Mouse (Mus musculus): ENCODE data around the gene Wasl.

Gene Wasl

GRCm38 (mm10) chr6:24599179-24599578 is 65.6 kb downstream of the Wasl start:
- Histone ChIP-seq H3K9me3 (ENCODE audit: low read length) (no peaks in the 10 kb centered on the region), H3K4me3 (replicated peaks; ENCODE audit: low read length) (no peak overlapping the region), H3K36me3 (ENCODE audit: insufficient read depth, low read length) (no peaks in the 10 kb centered on the region), H3K4me1 (replicated peaks; ENCODE audit: low read depth, low read length) (no peaks in the 10 kb centered on the region), H3K27me3 (ENCODE audit: insufficient read depth, low read length) (no peaks in the 10 kb centered on the region)
- TF ChIP-seq NANOG (IDR thresholded peaks at IDR 0.05; ENCODE audit: borderline replicate concordance, low read length), result no peak
- no peak for TF ChIP-seq POU5F1 (IDR thresholded peaks at IDR 0.05; ENCODE audit: borderline replicate concordance, low read length)
- TF ChIP-seq CTCF (conservative IDR thresholded peaks at IDR 0.05; ENCODE audit: low read length), result no peak

DNA sequence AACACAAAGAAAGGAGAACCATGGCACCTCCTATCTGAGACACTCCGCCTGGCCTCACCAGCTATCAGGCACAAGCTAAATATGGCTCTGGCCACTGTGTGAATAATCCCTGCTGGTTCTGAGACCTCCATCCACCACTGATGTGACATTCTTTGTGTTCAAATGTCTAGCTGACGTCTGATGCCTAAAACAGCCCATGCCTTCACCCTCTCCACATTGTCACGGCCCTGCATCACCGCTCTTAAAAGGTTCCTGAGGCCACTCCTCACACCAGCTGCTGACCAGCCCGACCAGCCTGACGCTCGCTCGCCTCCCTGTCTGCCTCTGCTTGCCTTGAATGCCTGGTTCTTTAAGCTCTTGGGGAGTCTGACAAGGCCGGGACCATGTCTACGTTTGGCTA is 67.3 kb downstream of the Wasl start, which contains the start of gene Lmod2:
Lmod2 (plus strand) TSS at position 263 of the 400 bp plus-strand sequence.
- Histone ChIP-seq H3K36me3 (ENCODE audit: insufficient read depth, low read length) (no peaks in the 10 kb centered on the region), H3K4me3 (replicated peaks; ENCODE audit: low read length) (no peak within 1 kb of the TSS), H3K9me3 (ENCODE audit: low read length) (no peaks in the 10 kb centered on the region), H3K27me3 (ENCODE audit: insufficient read depth, low read length) (no peaks in the 10 kb centered on the region), H3K4me1 (replicated peaks; ENCODE audit: low read depth, low read length) (no peaks in the 10 kb centered on the region)
- TF ChIP-seq NANOG (IDR thresholded peaks at IDR 0.05; ENCODE audit: borderline replicate concordance, low read length), result no peak
- no peak for TF ChIP-seq CTCF (conservative IDR thresholded peaks at IDR 0.05; ENCODE audit: low read length)
- TF ChIP-seq POU5F1 (IDR thresholded peaks at IDR 0.05; ENCODE audit: borderline replicate concordance, low read length), result no peak

- H3K4me1 ChIP-seq (replicated peaks; ENCODE audit: low read depth, low read length), result no peaks in the 10 kb centered on the region
- H3K4me3 ChIP-seq (replicated peaks; ENCODE audit: low read length), result no peak overlapping the region
- peaks cover 4% of the 10 kb centered on the region; the same call in 1 of the 2 replicates for H3K9me3 ChIP-seq (ENCODE audit: low read length)
- TF ChIP-seq CTCF (conservative IDR thresholded peaks at IDR 0.05; ENCODE audit: low read length) (no peak), POU5F1 (IDR thresholded peaks at IDR 0.05; ENCODE audit: borderline replicate concordance, low read length) (no peak), NANOG (IDR thresholded peaks at IDR 0.05; ENCODE audit: borderline replicate concordance, low read length) (no peak)
- no peaks in the 10 kb centered on the region for H3K36me3 ChIP-seq (ENCODE audit: insufficient read depth, low read length)
- no peaks in the 10 kb centered on the region for H3K27me3 ChIP-seq (ENCODE audit: insufficient read depth, low read length)
Observed at GRCm38 (mm10) chr6:24591525-24592218, 73.1 kb downstream of the Wasl start.

DNA sequence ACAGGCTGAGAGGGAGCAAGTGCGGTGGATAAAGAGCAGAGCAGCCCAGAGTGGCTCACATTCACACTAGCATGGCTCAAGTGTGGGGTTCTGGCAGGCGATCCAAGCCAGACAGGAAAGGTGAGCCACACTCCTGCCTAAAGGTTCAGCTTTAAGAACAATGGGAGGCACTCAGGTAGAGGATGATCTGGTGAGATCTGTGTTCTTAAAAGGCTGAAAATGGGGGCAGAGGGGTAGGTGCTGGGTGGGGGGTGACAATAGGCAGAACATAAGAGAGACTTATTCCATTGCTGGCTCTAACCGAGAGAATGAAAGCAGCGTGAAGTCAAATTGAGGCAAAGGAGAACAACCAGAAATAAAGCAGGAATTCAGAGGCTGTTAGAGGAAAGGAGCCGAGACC is 74.5 kb downstream of the Wasl start:
- Histone ChIP-seq H3K9me3 (ENCODE audit: low read length) (peaks cover 4% of the 10 kb centered on the region; the same call in 1 of the 2 replicates), H3K27me3 (ENCODE audit: insufficient read depth, low read length) (no peaks in the 10 kb centered on the region), H3K36me3 (ENCODE audit: insufficient read depth, low read length) (no peaks in the 10 kb centered on the region), H3K4me3 (replicated peaks; ENCODE audit: low read length) (no peak overlapping the region), H3K4me1 (replicated peaks; ENCODE audit: low read depth, low read length) (no peaks in the 10 kb centered on the region)
- no peak for TF ChIP-seq CTCF (conservative IDR thresholded peaks at IDR 0.05; ENCODE audit: low read length)
- no peak for TF ChIP-seq NANOG (IDR thresholded peaks at IDR 0.05; ENCODE audit: borderline replicate concordance, low read length)
- TF ChIP-seq POU5F1 (IDR thresholded peaks at IDR 0.05; ENCODE audit: borderline replicate concordance, low read length), result no peak

- no peaks in the 10 kb centered on the region for H3K27me3 ChIP-seq (ENCODE audit: insufficient read depth, low read length)
- H3K9me3 ChIP-seq (ENCODE audit: low read length), result peaks cover 4% of the 10 kb centered on the region; the same call in 1 of the 2 replicates
- no peaks in the 10 kb centered on the region for H3K36me3 ChIP-seq (ENCODE audit: insufficient read depth, low read length)
- TF ChIP-seq NANOG (IDR thresholded peaks at IDR 0.05; ENCODE audit: borderline replicate concordance, low read length) (no peak), CTCF (conservative IDR thresholded peaks at IDR 0.05; ENCODE audit: low read length) (no peak), POU5F1 (IDR thresholded peaks at IDR 0.05; ENCODE audit: borderline replicate concordance, low read length) (no peak)
- no peaks in the 10 kb centered on the region for H3K4me1 ChIP-seq (replicated peaks; ENCODE audit: low read depth, low read length)
- H3K4me3 ChIP-seq (replicated peaks; ENCODE audit: low read length), result no peak overlapping the region
Observed at GRCm38 (mm10) chr6:24586885-24587284, 77.9 kb downstream of the Wasl start.

DNA sequence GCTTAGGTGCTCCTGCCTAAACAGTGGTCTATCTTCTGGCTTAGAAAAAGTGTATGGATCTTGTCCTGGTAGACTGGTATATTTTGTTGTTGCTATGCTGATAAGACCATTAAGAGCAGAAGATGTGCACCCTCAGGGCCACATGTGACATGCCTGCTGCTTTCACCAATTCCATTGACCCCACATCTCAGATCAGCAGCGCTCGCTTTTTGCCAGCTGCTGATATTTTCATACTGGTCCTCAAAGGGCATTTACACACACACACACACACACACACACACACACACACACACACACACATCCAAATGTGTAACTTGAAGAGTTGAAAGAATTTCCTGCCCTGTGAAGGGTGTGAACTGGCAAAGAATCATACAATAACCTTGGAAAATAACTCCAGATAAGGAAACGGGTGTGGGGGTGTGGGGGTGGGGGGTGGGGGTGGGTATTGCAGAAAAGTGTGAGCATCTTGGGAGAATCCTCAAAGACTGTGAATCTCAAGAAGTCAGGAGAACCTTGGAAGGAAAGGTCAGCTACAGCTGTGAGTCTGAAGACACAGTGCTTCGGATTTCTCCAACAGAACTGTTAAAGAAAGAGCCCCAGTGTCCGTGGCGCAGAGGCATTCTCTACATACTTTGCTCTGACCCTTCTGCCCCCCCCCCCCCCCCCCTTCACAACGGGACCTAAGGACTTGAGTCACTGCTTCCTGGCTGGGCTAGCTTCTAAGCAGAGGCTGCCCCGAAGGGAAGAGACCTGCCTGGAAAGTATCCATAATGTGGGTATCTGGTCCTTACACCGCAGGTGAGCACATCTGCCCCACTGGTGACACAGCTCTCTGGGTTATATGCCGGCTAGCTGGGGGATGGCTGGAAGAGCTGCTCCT is 79.1 kb downstream of the Wasl start:
- no peak overlapping the region for H3K4me3 ChIP-seq (replicated peaks; ENCODE audit: low read length)
- no peak for TF ChIP-seq POU5F1 (IDR thresholded peaks at IDR 0.05; ENCODE audit: borderline replicate concordance, low read length)
- TF ChIP-seq NANOG (IDR thresholded peaks at IDR 0.05; ENCODE audit: borderline replicate concordance, low read length), result no peak
- no peak for TF ChIP-seq CTCF (conservative IDR thresholded peaks at IDR 0.05; ENCODE audit: low read length)
- no peaks in the 10 kb centered on the region for H3K36me3 ChIP-seq (ENCODE audit: insufficient read depth, low read length)
- H3K9me3 ChIP-seq (ENCODE audit: low read length), result peaks cover 4% of the 10 kb centered on the region; the same call in 1 of the 2 replicates
- H3K4me1 ChIP-seq (replicated peaks; ENCODE audit: low read depth, low read length), result no peaks in the 10 kb centered on the region
- H3K27me3 ChIP-seq (ENCODE audit: insufficient read depth, low read length), result no peaks in the 10 kb centered on the region

DNA sequence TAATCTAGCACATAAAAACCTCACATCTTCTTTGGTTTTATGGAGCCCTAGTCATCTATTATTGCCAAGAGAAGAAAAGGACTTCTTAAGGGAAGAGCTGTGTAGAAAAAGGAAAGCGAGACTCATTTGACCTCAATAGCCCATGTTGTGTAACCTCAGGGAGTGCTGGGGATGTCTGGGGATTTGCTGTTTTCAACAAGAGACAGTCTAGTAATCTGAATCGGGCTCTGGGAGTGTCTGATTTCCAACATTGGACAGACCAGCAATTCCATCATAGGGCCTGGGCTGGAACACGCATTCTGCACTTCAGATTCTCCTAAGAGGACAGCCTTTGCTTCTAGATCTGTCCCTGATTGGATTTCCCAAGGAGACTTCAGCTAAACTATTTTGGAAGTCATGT is 81.4 kb downstream of the Wasl start:
- H3K4me1 ChIP-seq (replicated peaks; ENCODE audit: low read depth, low read length), result no peaks in the 10 kb centered on the region
- H3K36me3 ChIP-seq (ENCODE audit: insufficient read depth, low read length), result no peaks in the 10 kb centered on the region
- TF ChIP-seq NANOG (IDR thresholded peaks at IDR 0.05; ENCODE audit: borderline replicate concordance, low read length), result no peak
- TF ChIP-seq POU5F1 (IDR thresholded peaks at IDR 0.05; ENCODE audit: borderline replicate concordance, low read length), result no peak
- no peak for TF ChIP-seq CTCF (conservative IDR thresholded peaks at IDR 0.05; ENCODE audit: low read length)
- no peaks in the 10 kb centered on the region for H3K27me3 ChIP-seq (ENCODE audit: insufficient read depth, low read length)
- H3K4me3 ChIP-seq (replicated peaks; ENCODE audit: low read length), result no peak overlapping the region
- H3K9me3 ChIP-seq (ENCODE audit: low read length), result no peaks in the 10 kb centered on the region

DNA sequence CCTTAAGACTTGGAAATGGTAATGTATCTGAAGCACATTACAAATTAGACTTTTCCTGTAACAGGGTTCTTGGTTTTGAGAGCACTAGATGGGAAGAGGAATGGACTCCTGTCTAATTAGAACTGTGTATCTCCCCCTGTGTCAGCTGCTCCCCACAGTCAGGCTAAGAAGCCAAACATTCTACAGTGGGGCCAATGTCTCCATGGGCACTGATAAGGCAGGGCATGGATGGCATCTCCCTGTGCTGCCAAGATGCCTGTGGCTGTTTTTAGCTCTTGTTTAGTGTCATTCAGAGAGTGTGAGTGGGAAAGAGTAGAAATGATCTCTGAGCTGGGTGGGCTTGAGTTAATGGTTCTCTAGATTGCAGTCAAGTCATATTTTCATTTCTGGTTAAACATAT is 91.5 kb downstream of the Wasl start:
- Histone ChIP-seq H3K4me3 (replicated peaks; ENCODE audit: low read length) (no peak overlapping the region), H3K27me3 (ENCODE audit: insufficient read depth, low read length) (no peaks in the 10 kb centered on the region), H3K36me3 (ENCODE audit: insufficient read depth, low read length) (no peaks in the 10 kb centered on the region), H3K4me1 (replicated peaks; ENCODE audit: low read depth, low read length) (no peaks in the 10 kb centered on the region), H3K9me3 (ENCODE audit: low read length) (peaks cover 7% of the 10 kb centered on the region)
- TF ChIP-seq CTCF (conservative IDR thresholded peaks at IDR 0.05; ENCODE audit: low read length) (no peak), POU5F1 (IDR thresholded peaks at IDR 0.05; ENCODE audit: borderline replicate concordance, low read length) (no peak), NANOG (IDR thresholded peaks at IDR 0.05; ENCODE audit: borderline replicate concordance, low read length) (no peak)

Measured in E14TG2a.4 (cell line).